Mouse (Mus musculus): ENCODE measurements around the gene Rdh5. TPM values are rescaled to one million over a fixed set of nuclear protein-coding genes. Genes with fewer than 3 reads are reported as not detected.

The Rdh5 gene
- polyA plus RNA-seq (2015; fragmentation: Nextera tagmentation; extraction: Ambion mirVana) = 4.8 and 5.9 TPM in 2 replicates

DNA sequence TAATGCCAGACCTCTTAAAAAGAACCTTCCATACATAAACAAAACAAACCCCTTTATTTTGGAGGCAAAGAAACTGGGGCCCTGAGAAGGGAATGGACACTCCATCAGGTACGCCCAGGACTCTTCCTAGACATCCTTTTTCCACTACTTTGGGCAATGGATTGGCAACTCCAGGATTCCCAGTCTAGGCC is at the start of gene Rdh5:
Rdh5 (minus strand) TSS at position 67 of the 191 bp plus-strand sequence.

DNA sequence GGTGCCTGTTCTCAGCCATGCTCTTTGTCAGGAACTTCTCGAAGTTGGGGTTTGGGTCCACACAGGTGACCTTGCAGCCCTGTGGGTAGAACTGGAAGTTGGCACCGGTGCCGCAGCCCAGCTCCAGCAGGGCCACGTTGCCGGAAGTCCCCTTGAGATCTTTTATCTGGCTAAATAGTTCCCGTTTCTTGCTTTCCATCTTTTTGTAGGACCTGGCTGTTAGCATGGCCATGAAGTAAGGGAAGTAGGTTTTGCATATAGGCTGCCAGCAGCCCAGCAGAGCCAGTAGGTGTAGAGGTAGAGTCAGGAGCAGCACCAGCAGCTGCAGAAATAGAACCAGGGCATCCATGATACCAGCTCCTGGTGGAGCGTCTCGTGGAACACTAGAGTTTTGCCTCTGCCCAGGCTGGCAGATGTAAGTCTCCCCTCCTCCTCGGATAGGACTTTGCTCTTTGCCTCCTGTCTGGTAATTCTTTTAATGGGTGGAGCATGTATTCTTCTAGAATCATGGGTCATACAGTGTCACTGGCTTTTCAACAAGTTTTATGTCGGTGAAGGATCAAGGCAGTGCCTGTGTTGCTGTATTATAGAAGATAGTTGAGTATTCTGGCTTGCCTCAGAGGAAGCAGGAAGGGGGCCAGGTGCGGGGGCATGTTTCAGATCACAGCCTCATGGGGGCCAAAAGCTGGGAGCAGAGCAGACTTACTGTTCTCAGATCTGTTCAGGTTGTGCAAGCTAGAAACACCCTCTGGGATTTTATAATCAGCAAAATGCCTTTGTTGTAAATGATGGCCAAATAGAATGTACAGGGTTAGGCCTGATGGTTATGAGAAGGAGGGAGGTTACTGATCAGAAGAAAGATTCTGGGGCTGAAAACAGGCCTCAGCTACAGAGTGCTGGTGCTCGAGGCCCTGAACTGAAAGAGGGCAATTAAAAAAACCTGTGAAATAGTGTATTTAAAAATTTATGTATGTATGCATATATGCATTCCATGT is 38.2 kb upstream of the Rdh5 start, which contains the start of gene Mettl7b:
Mettl7b (minus strand) TSS at position 399 of the 995 bp plus-strand sequence.

DNA sequence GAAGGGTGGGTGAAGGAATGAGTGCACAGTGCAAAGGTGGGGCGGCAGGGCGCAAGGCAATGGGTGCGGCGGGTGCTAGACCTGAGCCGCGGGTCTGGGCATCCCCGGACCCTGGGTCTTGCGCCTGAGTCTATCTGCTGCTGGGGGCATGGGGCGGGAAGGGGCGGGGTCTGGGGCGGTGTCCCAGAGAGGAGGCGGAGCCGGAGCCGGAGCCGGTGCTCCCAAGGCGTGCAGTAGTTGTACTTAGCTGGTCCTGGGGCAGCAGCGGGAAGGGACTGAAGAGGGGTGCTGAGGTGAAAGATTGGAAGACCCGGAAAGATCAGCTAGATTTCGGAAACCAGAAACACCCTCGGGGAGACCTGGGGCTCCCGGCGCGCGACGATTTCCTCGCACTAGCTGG is 10.9 kb upstream of the Rdh5 start, which contains the start of gene Itga7:
Itga7 (plus strand) TSS at position 245 of the 400 bp plus-strand sequence.

DNA sequence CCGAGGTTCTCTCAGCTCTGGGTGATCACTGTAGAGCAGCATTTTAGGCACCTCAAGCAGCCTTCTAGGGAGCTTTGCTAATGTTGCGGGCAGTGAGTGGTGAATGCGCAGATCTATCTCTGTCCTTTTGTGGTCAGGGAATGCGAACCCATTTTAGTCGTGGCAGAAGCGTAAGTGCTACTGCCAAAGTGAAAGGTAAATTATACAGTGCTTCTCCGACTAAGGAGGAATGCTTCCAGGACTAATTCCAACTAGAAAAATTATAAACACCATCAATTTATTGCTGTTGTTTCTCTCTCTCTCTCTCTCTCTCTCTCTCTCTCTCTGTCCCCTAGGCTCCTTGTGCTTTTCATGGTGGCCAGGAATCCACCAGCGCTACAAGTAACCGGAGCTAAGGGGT is 1.2 kb upstream of the Rdh5 start, which contains the start of gene Bloc1s1:
Bloc1s1 (minus strand) TSS at position 101 of the 400 bp plus-strand sequence.

DNA sequence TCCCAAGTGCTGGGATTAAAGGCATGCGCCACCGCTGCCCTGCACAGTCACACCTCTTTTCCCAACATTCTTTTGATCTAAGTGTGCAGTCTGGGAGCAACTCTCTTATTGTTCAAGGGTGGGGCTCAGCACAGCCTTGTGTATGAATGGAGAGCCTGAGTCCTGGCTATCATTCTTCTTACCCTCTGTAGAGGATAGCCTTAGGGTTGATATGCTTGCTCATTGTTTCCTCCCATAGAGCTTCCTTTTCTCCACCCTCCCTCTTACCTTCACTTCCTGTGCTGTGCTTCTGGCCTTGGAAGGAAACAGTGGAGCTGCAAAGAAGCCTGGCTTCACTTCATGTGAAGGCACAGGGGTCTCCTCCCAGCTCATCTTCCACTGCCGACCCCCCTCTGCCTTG is 22.0 kb downstream of the Rdh5 start, which contains the start of gene Cd63:
Cd63 (plus strand) TSS at position 292 of the 400 bp plus-strand sequence.

DNA sequence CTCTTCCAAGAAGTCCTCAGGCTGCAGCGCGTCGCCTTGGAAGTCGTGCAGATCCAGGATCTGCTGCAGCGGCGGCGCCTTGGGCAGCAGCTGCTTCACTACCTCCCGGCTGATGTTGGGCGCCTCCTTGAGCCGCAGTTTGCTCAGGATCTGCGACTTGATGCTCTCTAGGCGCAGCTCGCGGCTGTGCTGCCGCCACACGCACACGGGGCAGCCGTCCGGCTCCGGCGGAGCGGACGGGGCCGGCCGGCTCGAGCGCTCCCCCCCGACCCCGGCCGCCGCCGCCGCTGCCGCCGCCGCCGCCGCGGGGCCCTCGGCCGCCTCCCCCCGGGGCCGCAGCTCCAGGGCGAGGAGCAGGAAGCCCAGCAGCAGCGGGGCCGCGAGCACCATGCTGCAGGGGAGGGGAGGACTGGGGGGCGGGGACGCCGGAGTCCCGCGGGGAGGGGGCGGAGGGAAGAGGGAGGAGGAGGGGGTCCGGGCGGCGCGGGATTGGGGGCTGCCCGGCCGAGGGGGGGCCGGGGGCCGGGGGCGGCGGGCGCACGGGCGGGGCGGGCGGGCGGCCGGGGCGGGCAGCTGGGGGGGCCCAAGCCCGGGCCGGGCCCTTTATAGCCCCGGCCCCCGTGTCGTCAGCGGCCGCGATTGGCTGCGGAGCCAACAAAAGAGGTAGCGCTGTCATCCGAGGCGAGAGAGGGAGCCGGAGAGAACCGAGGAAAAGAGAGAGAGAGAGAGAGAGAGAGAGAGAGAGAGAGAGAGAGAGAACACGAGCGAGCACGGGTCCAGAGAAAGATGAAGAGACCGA is 31.2 kb downstream of the Rdh5 start, which contains the start of gene Gdf11:
Gdf11 (minus strand) TSS at position 423 of the 799 bp plus-strand sequence.

Other genes with a start within 250 kb of the Rdh5 start
- 2.7 and 3.1 TPM in 2 replicates for gene Suox, start 248.8 kb downstream of the Rdh5 start, polyA plus RNA-seq (2015; fragmentation: Nextera tagmentation; extraction: Ambion mirVana)
- gene Rab5b, start 226.6 kb downstream of the Rdh5 start, polyA plus RNA-seq (2015; fragmentation: Nextera tagmentation; extraction: Ambion mirVana) = 28.3 and 31.8 TPM in 2 replicates
- gene Pmel, start 218.7 kb downstream of the Rdh5 start, polyA plus RNA-seq (2015; fragmentation: Nextera tagmentation; extraction: Ambion mirVana) = 0.48 and 0.61 TPM in 2 replicates
- gene Cdk2, start 217.9 kb downstream of the Rdh5 start, polyA plus RNA-seq (2015; fragmentation: Nextera tagmentation; extraction: Ambion mirVana) = 69.6 and 73.1 TPM in 2 replicates
- 3.3 and 5.3 TPM in 2 replicates for gene Dgka, start 178.0 kb downstream of the Rdh5 start, polyA plus RNA-seq (2015; fragmentation: Nextera tagmentation; extraction: Ambion mirVana)
- 23.9 and 26.6 TPM in 2 replicates for gene Pym1, start 175.0 kb downstream of the Rdh5 start, polyA plus RNA-seq (2015; fragmentation: Nextera tagmentation; extraction: Ambion mirVana)
- 0.67 and 1.2 TPM in 2 replicates for gene Mmp19, start 132.0 kb downstream of the Rdh5 start, polyA plus RNA-seq (2015; fragmentation: Nextera tagmentation; extraction: Ambion mirVana)
- 21.1 and 26.6 TPM in 2 replicates for gene Dnajc14, start 118.8 kb downstream of the Rdh5 start, polyA plus RNA-seq (2015; fragmentation: Nextera tagmentation; extraction: Ambion mirVana)
- gene Tmem198b, start 118.5 kb downstream of the Rdh5 start, polyA plus RNA-seq (2015; fragmentation: Nextera tagmentation; extraction: Ambion mirVana) = 3.9 and 6.1 TPM in 2 replicates
- gene Sarnp, start 105.6 kb downstream of the Rdh5 start, polyA plus RNA-seq (2015; fragmentation: Nextera tagmentation; extraction: Ambion mirVana) = 118 and 139 TPM in 2 replicates
- gene Ormdl2, start 101.2 kb downstream of the Rdh5 start, polyA plus RNA-seq (2015; fragmentation: Nextera tagmentation; extraction: Ambion mirVana) = 68.8 and 73.7 TPM in 2 replicates
- 0.82 and 1.2 TPM in 2 replicates for gene Gdf11, start 31.2 kb downstream of the Rdh5 start, polyA plus RNA-seq (2015; fragmentation: Nextera tagmentation; extraction: Ambion mirVana)
- 240 and 284 TPM in 2 replicates for gene Cd63, start 21.9 kb downstream of the Rdh5 start, polyA plus RNA-seq (2015; fragmentation: Nextera tagmentation; extraction: Ambion mirVana)
- 116 and 145 TPM in 2 replicates for gene Bloc1s1, start 1.1 kb upstream of the Rdh5 start, polyA plus RNA-seq (2015; fragmentation: Nextera tagmentation; extraction: Ambion mirVana)
- gene Itga7, start 10.9 kb upstream of the Rdh5 start, polyA plus RNA-seq (2015; fragmentation: Nextera tagmentation; extraction: Ambion mirVana) = 2.5 and 3.2 TPM in 2 replicates
- 0.10 TPM in 1 of 2 replicates, not detected in the other for gene Mettl7b, start 38.1 kb upstream of the Rdh5 start, polyA plus RNA-seq (2015; fragmentation: Nextera tagmentation; extraction: Ambion mirVana)
- gene Olfr9, start 66.5 kb upstream of the Rdh5 start, polyA plus RNA-seq (2015; fragmentation: Nextera tagmentation; extraction: Ambion mirVana) = not detected in 2 replicates
- gene Olfr763, start 87.9 kb upstream of the Rdh5 start, polyA plus RNA-seq (2015; fragmentation: Nextera tagmentation; extraction: Ambion mirVana) = not detected in 2 replicates
- not detected in 2 replicates for gene Olfr764-ps1, start 117.0 kb upstream of the Rdh5 start, polyA plus RNA-seq (2015; fragmentation: Nextera tagmentation; extraction: Ambion mirVana)
- not detected in 2 replicates for gene Olfr765, start 127.1 kb upstream of the Rdh5 start, polyA plus RNA-seq (2015; fragmentation: Nextera tagmentation; extraction: Ambion mirVana)
- not detected in 2 replicates for gene Olfr766-ps1, start 146.1 kb upstream of the Rdh5 start, polyA plus RNA-seq (2015; fragmentation: Nextera tagmentation; extraction: Ambion mirVana)
- not detected in 2 replicates for gene Olfr767, start 160.0 kb upstream of the Rdh5 start, polyA plus RNA-seq (2015; fragmentation: Nextera tagmentation; extraction: Ambion mirVana)
- not detected in 2 replicates for gene Olfr768, start 176.5 kb upstream of the Rdh5 start, polyA plus RNA-seq (2015; fragmentation: Nextera tagmentation; extraction: Ambion mirVana)
- gene Olfr769, start 195.0 kb upstream of the Rdh5 start, polyA plus RNA-seq (2015; fragmentation: Nextera tagmentation; extraction: Ambion mirVana) = not detected in 2 replicates
- not detected in 2 replicates for gene Olfr770, start 216.1 kb upstream of the Rdh5 start, polyA plus RNA-seq (2015; fragmentation: Nextera tagmentation; extraction: Ambion mirVana)
- not detected in 2 replicates for gene Olfr771, start 241.9 kb upstream of the Rdh5 start, polyA plus RNA-seq (2015; fragmentation: Nextera tagmentation; extraction: Ambion mirVana)

All from spleen, postnatal 0 days (tissue).